18 mouse cellular contexts compared by ENCODE assay signal in the genomic region with DNA sequence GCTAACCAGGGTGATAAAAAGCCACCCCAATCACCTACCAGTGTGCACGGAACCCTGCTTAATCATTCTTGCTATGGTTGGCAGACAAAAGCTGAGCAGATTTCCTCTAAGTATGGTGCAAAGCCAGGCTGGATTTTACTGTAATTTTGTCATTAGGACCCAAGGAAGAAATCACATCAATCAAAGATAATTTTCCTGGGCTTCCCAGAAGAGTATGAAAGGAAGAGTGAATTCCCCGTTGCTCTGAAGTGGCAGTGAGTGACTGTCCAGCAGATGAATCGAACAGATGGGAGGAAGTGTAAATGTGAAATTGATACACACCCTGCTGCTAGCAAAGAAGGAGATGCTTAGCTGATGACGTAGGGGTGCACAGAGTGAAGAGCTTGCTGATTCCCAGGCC.
DNase-seq lines count a peak whose midpoint lies in the region; ATAC-seq and TF ChIP-seq lines count a peak whose summit lies in the region.
"Had no signal": no experiment of that assay in that cellular context is flagged by ENCODE, and none has a peak within 500 bp of the region (broad histone marks: within the 10 kb centered on the region; RNA-seq: fewer than 3 reads in every experiment).

No protein-coding gene starts in this region.

- no peak overlapping the region for H3K9ac ChIP-seq in forebrain, embryonic 13.5 days
- no peak overlapping the region for H3K9ac ChIP-seq in forebrain, embryonic 12.5 days
- H3K9ac ChIP-seq in forebrain, embryonic 16.5 days (replicated peaks; ENCODE audit: low read depth, low read length): no peak overlapping the region
- H3K9ac ChIP-seq: heart, embryonic 12.5 days; liver, embryonic 12.5 days; lung, embryonic 14.5 days had no signal

- H3K36me3 ChIP-seq in forebrain, embryonic 13.5 days (ENCODE audit: poor library complexity, severe bottlenecking): no peaks in the 10 kb centered on the region
- H3K36me3 ChIP-seq in forebrain, embryonic 12.5 days (replicated peaks): no peaks in the 10 kb centered on the region
- no peaks in the 10 kb centered on the region for H3K36me3 ChIP-seq in forebrain, embryonic 16.5 days (ENCODE audit: control insufficient read depth, insufficient read depth)
- H3K36me3 ChIP-seq: heart, embryonic 12.5 days; liver, embryonic 12.5 days had no signal

- peak; percentile 35 to 44 for DNase-seq in layer of hippocampus, adult 2 months (ENCODE audit: low spot score in 2 of 2)
- DNase-seq in layer of hippocampus, postnatal 25 days (ENCODE audit: extremely low spot score in 1 of 2, low spot score in 1 of 2): no peak
- peak; percentile 27 for DNase-seq in mesoderm, embryonic 11.5 days (ENCODE audit: low read depth, low spot score)
- DNase-seq in urinary bladder, adult 18-20 months (ENCODE audit: low spot score in 2 of 2): no peak
- no peak for DNase-seq in adrenal gland, postnatal 10 days
- DNase-seq: adrenal gland, postnatal 14 days; gastrocnemius, postnatal 36 days; heart, postnatal 36 days; lung, embryonic 14.5 days; lung, postnatal 4 days; midbrain, embryonic 14.5 days; spleen, adult 18-20 months; thymus, adult 18-20 months had no signal

- peak overlapping the region; percentile 57 for H3K27ac ChIP-seq in forebrain, embryonic 13.5 days
- H3K27ac ChIP-seq in forebrain, embryonic 12.5 days: no peak overlapping the region
- no peak overlapping the region for H3K27ac ChIP-seq in layer of hippocampus, adult 2 months
- H3K27ac ChIP-seq in forebrain, embryonic 16.5 days (ENCODE audit: low read length): peak overlapping the region; percentile 83
- H3K27ac ChIP-seq: liver, embryonic 12.5 days had no signal

- no peak overlapping the region for H3K4me2 ChIP-seq in forebrain, embryonic 13.5 days
- H3K4me2 ChIP-seq in forebrain, embryonic 12.5 days: no peak overlapping the region
- no peak overlapping the region for H3K4me2 ChIP-seq in forebrain, embryonic 16.5 days (ENCODE audit: low read length)
- H3K4me2 ChIP-seq: heart, embryonic 12.5 days; liver, embryonic 12.5 days; lung, embryonic 14.5 days had no signal

- WGBS in forebrain, embryonic 13.5 days: 42% methylated on average over 4 of the region's 4 CpGs
- 55% methylated on average over 4 of the region's 4 CpGs for WGBS in forebrain, embryonic 12.5 days
- WGBS in forebrain, embryonic 16.5 days: 20% methylated on average over 4 of the region's 4 CpGs

- no peak overlapping the region for H3K4me3 ChIP-seq in forebrain, embryonic 13.5 days
- no peak overlapping the region for H3K4me3 ChIP-seq in forebrain, embryonic 12.5 days (replicated peaks)
- H3K4me3 ChIP-seq in layer of hippocampus, adult 2 months: no peak overlapping the region
- no peak overlapping the region for H3K4me3 ChIP-seq in forebrain, embryonic 16.5 days (replicated peaks; ENCODE audit: low read length)
- H3K4me3 ChIP-seq: heart, embryonic 12.5 days; liver, embryonic 12.5 days had no signal

- peak; percentile 81 for ATAC-seq in forebrain, embryonic 13.5 days
- no peak for ATAC-seq in forebrain, embryonic 12.5 days (ENCODE audit: low FRiP score)
- ATAC-seq in forebrain, embryonic 16.5 days: peak; percentile 91
- ATAC-seq: liver, embryonic 12.5 days had no signal

- H3K4me1 ChIP-seq in forebrain, embryonic 13.5 days: no peaks in the 10 kb centered on the region
- H3K4me1 ChIP-seq in forebrain, embryonic 12.5 days: no peaks in the 10 kb centered on the region
- H3K4me1 ChIP-seq in forebrain, embryonic 16.5 days (replicated peaks; ENCODE audit: control insufficient read depth, insufficient read depth, low read length): peaks cover 5% of the 10 kb centered on the region
- H3K4me1 ChIP-seq: heart, embryonic 12.5 days; liver, embryonic 12.5 days had no signal

- H3K27me3 ChIP-seq in forebrain, embryonic 13.5 days: no peaks in the 10 kb centered on the region
- H3K27me3 ChIP-seq in forebrain, embryonic 12.5 days: no peaks in the 10 kb centered on the region
- H3K27me3 ChIP-seq in forebrain, embryonic 16.5 days (replicated peaks; ENCODE audit: control insufficient read depth, insufficient read depth, low read length): no peaks in the 10 kb centered on the region
- H3K27me3 ChIP-seq: heart, embryonic 12.5 days; liver, embryonic 12.5 days had no signal

- no peaks in the 10 kb centered on the region for H3K9me3 ChIP-seq in forebrain, embryonic 13.5 days (replicated peaks)
- H3K9me3 ChIP-seq in forebrain, embryonic 12.5 days: no peaks in the 10 kb centered on the region
- H3K9me3 ChIP-seq in forebrain, embryonic 16.5 days (ENCODE audit: control insufficient read depth, low read length): no peaks in the 10 kb centered on the region
- H3K9me3 ChIP-seq: liver, embryonic 12.5 days had no signal

- TF ChIP-seq CTCF in layer of hippocampus, adult 2 months (conservative IDR thresholded peaks at IDR 0.05): no peak

Comparison
In these comparisons a context has a peak if more than half of its experiments do, and no peak if none do; other contexts are left out.
1. H3K27ac ChIP-seq: peak in forebrain, embryonic 13.5 days (single experiment) and forebrain, embryonic 16.5 days (single experiment); none in forebrain, embryonic 12.5 days (single experiment) and layer of hippocampus, adult 2 months (single experiment).
2. DNase-seq: peak in layer of hippocampus, adult 2 months (2 of 2) and mesoderm, embryonic 11.5 days (single experiment); none in layer of hippocampus, postnatal 25 days (0 of 2), urinary bladder, adult 18-20 months (0 of 2) and adrenal gland, postnatal 10 days (single experiment).